Mouse (Mus musculus): ENCODE measurements around the gene Hs6st3.

Hs6st3 gene

DNA sequence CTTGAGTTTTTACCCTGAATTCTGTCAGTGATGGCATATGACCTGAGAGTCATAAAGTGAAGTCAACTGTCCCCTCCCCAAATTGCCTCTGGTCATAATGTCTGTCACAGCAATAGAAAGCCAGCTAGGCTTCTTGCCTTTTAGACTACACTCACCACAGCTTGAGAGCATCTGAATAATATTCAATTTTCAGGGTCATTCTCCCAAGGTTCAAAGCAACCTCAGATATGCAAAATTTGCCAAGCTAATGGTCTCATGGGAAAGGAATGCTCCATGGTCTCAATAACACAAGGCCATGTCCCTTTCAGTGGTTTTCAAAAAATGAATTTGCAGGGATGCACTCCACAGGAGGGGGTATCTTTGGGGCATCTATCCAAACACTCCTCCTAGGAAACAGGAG is 764.3 kb downstream of the Hs6st3 start:
- no peak for DNase-seq (ENCODE audit: low spot score in 2 of 2)

DNA sequence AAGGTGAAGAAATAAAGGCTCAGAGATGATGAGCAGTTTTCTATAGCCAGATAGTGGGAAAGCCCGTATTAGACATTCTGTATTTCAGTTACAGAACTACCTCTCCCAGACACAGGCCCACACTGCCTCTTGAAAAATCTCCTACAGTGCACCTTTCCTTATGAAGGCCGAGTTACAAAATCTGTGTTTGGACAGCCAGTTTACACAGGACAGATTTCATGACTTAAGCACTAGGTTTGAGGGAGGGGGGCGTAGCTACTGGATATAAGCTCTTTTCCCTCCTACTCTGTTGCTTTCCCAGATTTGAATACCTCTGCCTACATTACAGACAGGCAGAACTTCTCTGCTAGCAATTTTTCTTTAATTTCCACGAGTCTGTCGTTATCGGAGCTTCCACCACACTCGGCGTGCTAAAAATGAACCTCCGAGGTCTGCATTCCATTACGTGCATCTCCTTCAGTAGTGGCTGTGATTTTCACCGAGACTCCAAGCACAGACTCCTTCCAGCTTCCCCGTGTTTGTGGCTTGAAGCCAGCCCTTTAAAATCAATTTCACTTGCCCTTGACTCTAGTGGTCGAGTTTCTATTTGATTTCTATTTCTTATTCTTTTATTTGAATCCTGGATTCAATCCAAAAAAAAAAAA is 770.0 kb downstream of the Hs6st3 start:
- no peak for DNase-seq (ENCODE audit: low spot score in 2 of 2)

DNA sequence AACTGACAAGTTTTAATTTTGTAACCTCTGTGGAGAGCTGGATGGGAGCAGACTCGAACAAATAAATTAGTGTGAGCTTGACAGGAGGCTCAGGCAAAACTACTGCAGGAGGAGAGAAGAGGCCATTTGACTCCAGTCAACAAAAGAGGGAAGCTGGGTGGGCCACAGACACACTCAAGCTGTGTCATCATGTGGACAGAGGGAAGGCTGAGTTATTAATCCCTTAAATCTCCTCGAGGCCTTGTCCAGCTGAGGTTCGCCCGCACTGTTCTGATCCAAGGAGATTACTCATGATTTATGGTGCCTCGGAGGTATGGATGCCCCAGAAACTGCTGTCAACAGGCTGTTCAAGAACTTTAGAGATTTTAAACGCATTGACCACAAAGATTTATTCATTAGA is 776.4 kb downstream of the Hs6st3 start:
- no peak for DNase-seq (ENCODE audit: low spot score in 2 of 2)

DNA sequence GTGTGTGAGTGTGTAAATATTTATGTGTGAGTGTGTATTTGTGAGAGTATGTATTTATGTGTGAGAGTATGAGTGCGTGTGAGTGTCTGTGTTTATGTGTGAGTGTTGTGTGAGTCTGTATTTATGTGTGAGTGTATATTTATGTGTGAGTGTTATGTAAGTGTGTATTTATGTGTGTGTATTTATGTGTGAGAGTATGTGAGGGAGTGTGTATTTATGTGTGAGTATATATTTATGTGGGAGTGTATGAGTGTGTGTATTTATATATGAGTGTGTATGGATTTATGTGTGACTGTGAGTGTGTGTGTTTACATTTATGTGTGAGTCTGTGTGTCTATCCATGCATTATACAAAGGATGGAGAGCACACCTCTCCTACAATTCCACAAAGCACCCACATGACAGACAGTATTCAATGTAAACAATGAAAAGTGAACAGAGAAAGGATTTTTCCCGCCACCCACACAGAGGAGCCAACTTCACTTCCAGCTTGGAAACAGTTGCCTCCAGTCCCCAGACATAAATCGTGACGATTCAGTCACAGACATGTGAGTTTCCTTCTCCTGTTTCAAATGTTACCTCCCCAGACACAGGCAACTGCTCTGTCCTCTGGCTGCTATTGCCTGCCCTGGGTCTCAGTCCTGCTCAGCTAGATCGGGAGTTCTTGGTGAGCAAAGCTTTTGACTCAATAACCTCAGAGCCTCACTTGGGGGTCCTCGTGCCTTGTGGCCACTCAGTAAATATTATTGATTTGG is 780.3 kb downstream of the Hs6st3 start:
- no peak for DNase-seq (ENCODE audit: low spot score in 2 of 2)

DNA sequence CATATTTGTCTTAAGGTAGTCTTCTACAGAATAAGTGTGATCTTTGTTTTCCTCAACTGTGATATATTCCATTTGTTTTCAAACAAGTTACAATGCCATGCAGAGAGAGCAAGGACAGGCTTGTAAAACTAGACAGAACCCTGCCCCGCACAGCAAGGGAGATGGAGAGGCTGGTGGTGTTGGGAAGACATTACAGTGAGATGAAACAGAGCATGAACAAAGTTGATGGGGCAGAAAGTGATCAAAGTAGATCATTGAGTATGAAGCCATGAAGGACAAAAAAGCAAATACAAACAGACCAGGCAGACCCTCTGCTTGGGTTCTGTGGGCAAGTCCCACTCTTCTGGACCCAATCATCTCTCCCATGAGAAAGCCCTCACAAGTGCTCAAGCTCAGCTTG is 781.0 kb downstream of the Hs6st3 start:
- no peak for DNase-seq (ENCODE audit: low spot score in 2 of 2)

All from spleen, postnatal 14 days (tissue).